Mouse (Mus musculus) small intestine, adult 2 months (tissue): ENCODE measurements around the gene Papss1. TPM values are rescaled to one million over a fixed set of nuclear protein-coding genes. Genes with fewer than 3 reads are reported as not detected.

Experiments used
- H3K27ac ChIP-seq: fragments of 200-500 bp; 2 replicates; pipeline ENCODE4 v1.5.1; 2012; ENCODE audit warnings: low read depth, low read length, control low read depth, inconsistent platforms; ENCODE audit not compliant: insufficient read depth
- H3K27me3 ChIP-seq: fragments of 200-500 bp; 2 replicates; pipeline ENCODE4 v1.6.1; 2012; ENCODE audit warnings: mild to moderate bottlenecking, moderate library complexity, low read length, inconsistent platforms; ENCODE audit not compliant: control insufficient read depth, insufficient read depth
- H3K36me3 ChIP-seq: fragments of 200-500 bp; 2 replicates; pipeline ENCODE4 v1.6.1; 2012; ENCODE audit warnings: mild to moderate bottlenecking, low read length, control low read depth, inconsistent platforms; ENCODE audit not compliant: control insufficient read depth, insufficient read depth
- H3K4me1 ChIP-seq: fragments of 200-500 bp; 2 replicates; pipeline ENCODE4 v1.6.1; 2012; ENCODE audit warnings: low read length, inconsistent platforms, mixed read lengths; ENCODE audit not compliant: control insufficient read depth, insufficient read depth, insufficient read length
- H3K4me3 ChIP-seq: fragments of 200-500 bp; 2 replicates; pipeline ENCODE4 v1.5.1; 2012; ENCODE audit warnings: low read depth, mild to moderate bottlenecking, control low read depth, inconsistent platforms, low read length, moderate library complexity
- CTCF ChIP-seq: fragments of 200-500 bp; IDR thresholded peaks from 2 replicates; pipeline ENCODE4 v1.5.1; 2012; ENCODE audit warnings: low read depth, mild to moderate bottlenecking, control low read depth, inconsistent platforms, low read length, moderate library complexity, mixed read lengths; ENCODE audit not compliant: insufficient replicate concordance, insufficient read length; ENCODE audit errors: extremely low read depth
- POLR2A ChIP-seq: fragments of 200-500 bp; IDR thresholded peaks from 2 replicates; pipeline ENCODE4 v1.6.1; 2012; ENCODE audit warnings: low read depth, mild to moderate bottlenecking, control low read depth, inconsistent platforms, low read length, moderate library complexity
- WGBS: fragments of 180-500 bp; shearing (Covaris S2); methylation state at CpG from one replicate; pipeline ENCODE4 v1.1.7; 2018; 5-methylcytosine and 5-hydroxymethylcytosine counted together
- polyA plus RNA-seq: library from polyadenylated mRNA; depleted of rRNA; stranded (reverse); fragments of >200 nt; gene quantifications from 2 replicates; pipeline ENCODE4 v1.2.3, GENCODE M21; 2012; rRNA removed

Gene Papss1
- polyA plus RNA-seq, 1 experiment: 44.8 TPM

GRCm38 (mm10) chr3:131690543-131690942 is 126.0 kb downstream of the Papss1 start:
- Histone ChIP-seq H3K4me1 (no peaks in the 10 kb centered on the region), H3K27ac (no peak overlapping the region), H3K36me3 (no peaks in the 10 kb centered on the region), H3K4me3 (no peak overlapping the region), H3K27me3 (no peaks in the 10 kb centered on the region)
- 84% methylated on average over 7 of the region's 7 CpGs for WGBS
- TF ChIP-seq CTCF: no peak
- TF ChIP-seq POLR2A: no peak

- Histone ChIP-seq H3K36me3 (no peaks in the 10 kb centered on the region), H3K4me1 (no peaks in the 10 kb centered on the region), H3K27me3 (no peaks in the 10 kb centered on the region), H3K27ac (no peak overlapping the region), H3K4me3 (no peak overlapping the region)
- TF ChIP-seq CTCF: no peak
- no peak for TF ChIP-seq POLR2A
- 78% methylated on average over 3 of the region's 3 CpGs for WGBS
Observed at GRCm38 (mm10) chr3:131691202-131691601, 126.6 kb downstream of the Papss1 start.

Other genes starting within 250 kb of the Papss1 start
- gene Sgms2, start 73.4 kb upstream of the Papss1 start, polyA plus RNA-seq: 1.6 and 4.9 TPM in 2 replicates